Mouse (Mus musculus) thymus, adult 2 months (tissue): ENCODE data around the gene Dlgap1.

Experiments used
- CTCF ChIP-seq: fragments of 200-500 bp; IDR thresholded peaks from 2 replicates; pipeline ENCODE4 v1.5.1; 2012; ENCODE audit warnings: mild to moderate bottlenecking, control low read depth, low read length, moderate library complexity, borderline replicate concordance; ENCODE audit not compliant: control insufficient read depth, poor library complexity, insufficient read depth; ENCODE audit errors: extremely low read depth
- POLR2A ChIP-seq: fragments of 200-500 bp; IDR thresholded peaks from 2 replicates; pipeline ENCODE4 v1.6.1; 2012; ENCODE audit warnings: mild to moderate bottlenecking, low read length, control low read depth, moderate library complexity; ENCODE audit not compliant: control insufficient read depth, poor library complexity, insufficient read depth; ENCODE audit errors: extremely low read depth

DNA sequence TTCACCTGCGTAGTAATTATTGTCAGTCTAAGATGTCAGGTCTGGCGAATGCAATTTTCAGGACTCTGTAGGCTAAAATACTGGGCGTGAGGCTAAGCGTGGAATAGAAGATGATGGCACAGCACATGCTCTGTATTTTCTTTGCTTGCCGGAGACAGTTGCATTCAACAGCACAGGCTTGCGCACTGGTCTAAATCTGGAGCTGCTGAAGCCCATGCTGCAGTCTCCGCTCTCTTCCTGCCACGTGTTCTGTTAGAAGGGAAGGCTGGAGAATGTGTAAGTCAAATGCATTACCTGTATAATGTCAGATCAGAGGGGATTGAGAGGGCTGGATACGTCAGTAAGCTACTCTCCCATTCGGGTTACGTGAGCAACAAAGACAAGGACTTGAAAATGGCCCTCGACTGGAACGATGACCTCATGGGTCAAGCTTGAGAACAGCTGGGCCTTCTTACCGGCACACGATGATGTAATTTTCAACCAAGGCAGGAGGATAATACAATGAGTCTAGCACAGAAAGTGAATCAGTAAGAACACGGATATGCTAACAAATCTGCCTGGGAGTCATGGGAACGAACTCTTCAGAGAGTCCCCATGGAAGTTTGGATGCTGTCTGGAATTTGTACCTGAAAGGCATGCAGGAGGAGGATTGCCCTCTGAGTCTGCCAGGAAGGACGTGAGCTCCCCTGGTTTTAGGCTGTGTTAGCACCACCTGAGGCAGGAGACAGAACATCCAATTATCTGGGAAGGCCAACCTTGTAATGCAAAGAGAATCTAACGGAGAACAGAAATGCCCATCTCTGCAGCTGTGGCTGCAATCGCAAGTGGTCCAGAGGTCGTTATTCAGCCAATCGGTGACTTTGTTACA lies 339.7 kb downstream of the Dlgap1 start:
- TF ChIP-seq CTCF: no peak
- no peak for TF ChIP-seq POLR2A
